ENCODE assay signal across 9 mouse cellular contexts in genomic region chr2:93891611-93892280, GRCm38 (mm10). TPM values are rescaled to one million over a fixed set of nuclear protein-coding genes. Genes with fewer than 3 reads are reported as not detected.
DNase-seq lines count a peak whose midpoint lies in the region; ATAC-seq and TF ChIP-seq lines count a peak whose summit lies in the region.
"Had no signal": no experiment of that assay in that cellular context is flagged by ENCODE, and none has a peak within 500 bp of the region (broad histone marks: within the 10 kb centered on the region; RNA-seq: fewer than 3 reads in every experiment).

No protein-coding gene starts in this region.

- DNase-seq in heart, adult 11 months: peak; percentile 94
- DNase-seq in heart, postnatal 36 days: no peak
- peak; percentile 68 for DNase-seq in forebrain, embryonic 10.5 days (ENCODE audit: extremely low spot score, low spot score)
- peak in 1 of 2 experiments; percentile 59 for DNase-seq in left cerebral cortex, adult 2 months (ENCODE audit: extremely low spot score in 1 of 2, low spot score in 2 of 2)
- peak; percentile 80 to 88 for DNase-seq in lung, postnatal 4 days
- no peak for DNase-seq in ovary, postnatal 36 days (ENCODE audit: low spot score)

- peak; percentile 95 for ATAC-seq in hindbrain, embryonic 15.5 days (ENCODE audit: low FRiP score, low read depth)
- ATAC-seq in stomach, embryonic 15.5 days (ENCODE audit: insufficient read depth, low FRiP score, low read depth): peak; percentile 81

- no peaks in the 10 kb centered on the region for H3K9me3 ChIP-seq in forebrain, embryonic 10.5 days
- no peaks in the 10 kb centered on the region for H3K9me3 ChIP-seq in hindbrain, embryonic 15.5 days
- H3K9me3 ChIP-seq in stomach, embryonic 15.5 days: no peaks in the 10 kb centered on the region

- peaks cover 36% of the 10 kb centered on the region for H3K4me1 ChIP-seq in forebrain, embryonic 10.5 days
- H3K4me1 ChIP-seq in hindbrain, embryonic 15.5 days (replicated peaks): peaks cover 21% of the 10 kb centered on the region
- H3K4me1 ChIP-seq in stomach, embryonic 15.5 days: peaks cover 10% of the 10 kb centered on the region; the same call in 1 of the 2 replicates

- no peak for TF ChIP-seq CTCF in left cerebral cortex, adult 2 months (IDR thresholded peaks at IDR 0.05)

- H3K27ac ChIP-seq in forebrain, embryonic 10.5 days: peak overlapping the region; percentile 86
- H3K27ac ChIP-seq in hindbrain, embryonic 15.5 days (replicated peaks): peak overlapping the region; percentile 79
- peak overlapping the region; percentile 32; the same call in 1 of the 2 replicates for H3K27ac ChIP-seq in left cerebral cortex, adult 2 months
- H3K27ac ChIP-seq in stomach, embryonic 15.5 days: peak overlapping the region; percentile 51; the same call in 1 of the 2 replicates

- H3K36me3 ChIP-seq in forebrain, embryonic 10.5 days (replicated peaks): no peaks in the 10 kb centered on the region
- H3K36me3 ChIP-seq in hindbrain, embryonic 15.5 days: no peaks in the 10 kb centered on the region
- no peaks in the 10 kb centered on the region for H3K36me3 ChIP-seq in stomach, embryonic 15.5 days

- no peak overlapping the region for H3K9ac ChIP-seq in hindbrain, embryonic 15.5 days
- no peak overlapping the region for H3K9ac ChIP-seq in stomach, embryonic 15.5 days

- intact Hi-C loops in heart, postnatal 36 days (cut with DNase I): no loop called here
- intact Hi-C loops in left cerebral cortex, adult 2 months (cut with DNase I): no loop called here

- H3K4me3 ChIP-seq in forebrain, embryonic 10.5 days: no peak overlapping the region
- no peak overlapping the region for H3K4me3 ChIP-seq in hindbrain, embryonic 15.5 days
- no peak overlapping the region for H3K4me3 ChIP-seq in left cerebral cortex, adult 2 months
- H3K4me3 ChIP-seq in stomach, embryonic 15.5 days (replicated peaks): no peak overlapping the region

- no peak overlapping the region for H3K4me2 ChIP-seq in hindbrain, embryonic 15.5 days
- H3K4me2 ChIP-seq in stomach, embryonic 15.5 days: no peak overlapping the region

- no peaks in the 10 kb centered on the region for H3K27me3 ChIP-seq in forebrain, embryonic 10.5 days (ENCODE audit: poor library complexity, severe bottlenecking)
- no peaks in the 10 kb centered on the region for H3K27me3 ChIP-seq in hindbrain, embryonic 15.5 days
- H3K27me3 ChIP-seq in stomach, embryonic 15.5 days (replicated peaks): no peaks in the 10 kb centered on the region

- WGBS in forebrain, embryonic 10.5 days: 19% methylated on average over 9 of the region's 9 CpGs
- WGBS in hindbrain, embryonic 15.5 days: 11% methylated on average over 8 of the region's 9 CpGs
- WGBS in stomach, embryonic 15.5 days: 23% methylated on average over 9 of the region's 9 CpGs

RNA-seq across cellular contexts. Expression of gene Accsl, which starts 22.8 kb away (rescaled TPM):
- total RNA-seq in heart, postnatal 36 days (2021): not detected
- 0.60 TPM in 1 of 2 replicates, not detected in the other for polyA plus RNA-seq in forebrain, embryonic 10.5 days (2016; fragmentation: Nextera tagmentation; extraction: Ambion mirVana)
- polyA plus RNA-seq in hindbrain, embryonic 15.5 days (2015; fragmentation: Nextera tagmentation; extraction: Ambion mirVana): 0.12 and 0.31 TPM in 2 replicates
- total RNA-seq in left cerebral cortex, adult 2 months (2021): under 1 TPM; 0.47 to 0.68 TPM
- 0.31 TPM in 1 of 2 replicates, not detected in the other for polyA plus RNA-seq in stomach, embryonic 15.5 days (2015; fragmentation: Nextera tagmentation; extraction: Ambion mirVana)
- total RNA-seq: heart, adult 18-20 months had no signal

RNA-seq across cellular contexts. Expression of gene Accs, which starts 42.0 kb away (rescaled TPM):
- total RNA-seq in heart, postnatal 36 days (2021): 1 to 10 TPM; 4.0 to 6.2 TPM
- polyA plus RNA-seq in forebrain, embryonic 10.5 days (2016; fragmentation: Nextera tagmentation; extraction: Ambion mirVana): 8.8 and 9.2 TPM in 2 replicates
- polyA plus RNA-seq in hindbrain, embryonic 15.5 days (2015; fragmentation: Nextera tagmentation; extraction: Ambion mirVana): 5.0 and 6.2 TPM in 2 replicates
- 1 to 10 TPM; 2.0 to 3.4 TPM for total RNA-seq in left cerebral cortex, adult 2 months (2021)
- polyA plus RNA-seq in stomach, embryonic 15.5 days (2015; fragmentation: Nextera tagmentation; extraction: Ambion mirVana): 5.3 and 7.4 TPM in 2 replicates

Comparison
In these comparisons a context has a peak if more than half of its experiments do, and no peak if none do; other contexts are left out.
1. DNase-seq: peak in heart, adult 11 months (single experiment), forebrain, embryonic 10.5 days (single experiment) and lung, postnatal 4 days (2 of 2); none in heart, postnatal 36 days (0 of 2) and ovary, postnatal 36 days (single experiment).
2. H3K27ac ChIP-seq: peak in every context shown above with its lines; median percentile 86 in forebrain, embryonic 10.5 days; 79 in hindbrain, embryonic 15.5 days; 51 in stomach, embryonic 15.5 days; 32 in left cerebral cortex, adult 2 months.